Comparison of ENCODE assay signal across 17 mouse cellular contexts in the genomic region with DNA sequence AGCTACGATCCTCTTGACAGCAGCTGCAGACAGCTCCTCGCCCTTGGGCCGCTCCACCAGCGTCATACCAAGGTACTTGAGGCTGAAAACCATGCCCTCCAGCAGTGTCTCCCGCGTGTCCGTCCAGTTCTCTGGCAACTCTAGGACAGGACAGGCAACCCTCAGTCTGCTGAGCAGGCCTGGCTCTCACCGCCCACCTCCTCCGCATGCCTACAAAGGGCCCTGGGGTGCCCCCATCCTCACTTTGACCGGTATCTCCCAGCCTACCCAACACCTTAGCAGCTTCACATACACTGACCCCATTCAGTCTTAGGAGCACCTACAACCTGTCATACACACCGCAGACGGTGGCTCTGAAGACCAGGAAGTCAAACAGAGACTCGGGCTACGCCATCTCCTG. TPM values are rescaled to one million over a fixed set of nuclear protein-coding genes. Genes with fewer than 3 reads are reported as not detected.
DNase-seq lines count a peak whose midpoint lies in the region; ATAC-seq and TF ChIP-seq lines count a peak whose summit lies in the region.
"Had no signal": no experiment of that assay in that cellular context is flagged by ENCODE, and none has a peak within 500 bp of the region (broad histone marks: within the 10 kb centered on the region; RNA-seq: fewer than 3 reads in every experiment).

No protein-coding gene starts in this region.

- H3K27me3 ChIP-seq in kidney, embryonic 15.5 days, result no peaks in the 10 kb centered on the region
- H3K27me3 ChIP-seq in liver, postnatal 0 days (ENCODE audit: insufficient read depth, low read length), result no peaks in the 10 kb centered on the region
- no peaks in the 10 kb centered on the region for H3K27me3 ChIP-seq in forebrain, embryonic 14.5 days (replicated peaks; ENCODE audit: control insufficient read depth, insufficient read depth, low read length)
- H3K27me3 ChIP-seq: forebrain, embryonic 13.5 days; hindbrain, embryonic 15.5 days; intestine, embryonic 15.5 days; limb, embryonic 13.5 days; neural tube, embryonic 15.5 days had no signal

- H3K9me3 ChIP-seq in kidney, embryonic 15.5 days (replicated peaks), result no peaks in the 10 kb centered on the region
- no peaks in the 10 kb centered on the region for H3K9me3 ChIP-seq in liver, postnatal 0 days (ENCODE audit: low read length)
- no peaks in the 10 kb centered on the region for H3K9me3 ChIP-seq in forebrain, embryonic 14.5 days (replicated peaks; ENCODE audit: control insufficient read depth, low read length)
- H3K9me3 ChIP-seq: forebrain, embryonic 13.5 days; hindbrain, embryonic 15.5 days; intestine, embryonic 15.5 days; limb, embryonic 13.5 days; neural tube, embryonic 15.5 days had no signal

- H3K4me3 ChIP-seq in gastrocnemius, adult 2 months, result no peak overlapping the region
- H3K4me3 ChIP-seq in kidney, embryonic 15.5 days (replicated peaks), result no peak overlapping the region
- no peak overlapping the region for H3K4me3 ChIP-seq in liver, postnatal 0 days (ENCODE audit: low read depth, low read length)
- no peak overlapping the region for H3K4me3 ChIP-seq in forebrain, embryonic 14.5 days (ENCODE audit: low read depth, low read length)
- H3K4me3 ChIP-seq: forebrain, embryonic 13.5 days; hindbrain, embryonic 15.5 days; intestine, embryonic 15.5 days; limb, embryonic 13.5 days; neural tube, embryonic 15.5 days had no signal

- no peak for TF ChIP-seq EP300 in liver, postnatal 0 days (IDR thresholded peaks at IDR 0.05; ENCODE audit: low read depth)

- H3K9ac ChIP-seq in kidney, embryonic 15.5 days, result no peak overlapping the region
- H3K9ac ChIP-seq in liver, postnatal 0 days (replicated peaks), result peak overlapping the region; percentile 45
- H3K9ac ChIP-seq in forebrain, embryonic 14.5 days (ENCODE audit: low read length), result no peak overlapping the region
- H3K9ac ChIP-seq: forebrain, embryonic 13.5 days; hindbrain, embryonic 15.5 days; intestine, embryonic 15.5 days; limb, embryonic 13.5 days; neural tube, embryonic 15.5 days had no signal

- peak overlapping the region; percentile 24 for H3K27ac ChIP-seq in gastrocnemius, adult 2 months
- H3K27ac ChIP-seq in kidney, embryonic 15.5 days, result 0 out of 2 replicates have a peak overlapping the region, but pooled peaks have one; percentile 2
- peak overlapping the region; percentile 93 for H3K27ac ChIP-seq in liver, postnatal 0 days (ENCODE audit: low read depth)
- H3K27ac ChIP-seq in forebrain, embryonic 14.5 days (ENCODE audit: low read depth, low read length), result no peak overlapping the region
- H3K27ac ChIP-seq: forebrain, embryonic 13.5 days; hindbrain, embryonic 15.5 days; intestine, embryonic 15.5 days; limb, embryonic 13.5 days; neural tube, embryonic 15.5 days had no signal

- H3K36me3 ChIP-seq in kidney, embryonic 15.5 days, result no peaks in the 10 kb centered on the region
- H3K36me3 ChIP-seq in liver, postnatal 0 days (replicated peaks; ENCODE audit: insufficient read depth, low read length), result peaks cover 18% of the 10 kb centered on the region
- H3K36me3 ChIP-seq in forebrain, embryonic 14.5 days (ENCODE audit: control insufficient read depth, insufficient read depth, low read length), result no peaks in the 10 kb centered on the region
- H3K36me3 ChIP-seq: hindbrain, embryonic 15.5 days; intestine, embryonic 15.5 days; neural tube, embryonic 15.5 days had no signal

- intact Hi-C loops in gastrocnemius, adult 2 months (cut with DNase I), result no loop called here

- peaks cover 83% of the 10 kb centered on the region for H3K4me1 ChIP-seq in kidney, embryonic 15.5 days
- H3K4me1 ChIP-seq in liver, postnatal 0 days (ENCODE audit: insufficient read depth), result peaks cover 97% of the 10 kb centered on the region
- no peaks in the 10 kb centered on the region for H3K4me1 ChIP-seq in forebrain, embryonic 14.5 days (ENCODE audit: control insufficient read depth, insufficient read depth, low read length)

- TF ChIP-seq CTCF in gastrocnemius, adult 2 months (IDR thresholded peaks at IDR 0.05), result no peak
- TF ChIP-seq CTCF in liver, postnatal 0 days (IDR thresholded peaks at IDR 0.05; ENCODE audit: low read depth), result no peak

- DNase-seq in gastrocnemius, adult 2 months, result no peak
- DNase-seq in gastrocnemius, postnatal 25 days, result no peak
- DNase-seq in kidney, adult 8-10 months, result no peak
- no peak for DNase-seq in liver, postnatal 0 days
- no peak for DNase-seq in urinary bladder, postnatal 4 days (ENCODE audit: low spot score in 2 of 2)
- no peak for DNase-seq in forebrain, embryonic 14.5 days (ENCODE audit: low spot score)
- DNase-seq: cerebellum, adult 2 months; cerebellum, postnatal 36 days; thymus, postnatal 14 days had no signal

- H3K4me2 ChIP-seq in kidney, embryonic 15.5 days, result no peak overlapping the region
- H3K4me2 ChIP-seq in liver, postnatal 0 days (ENCODE audit: low read depth, low read length), result peak overlapping the region; percentile 67
- no peak overlapping the region for H3K4me2 ChIP-seq in forebrain, embryonic 14.5 days (ENCODE audit: low read length)
- H3K4me2 ChIP-seq: forebrain, embryonic 13.5 days; hindbrain, embryonic 15.5 days; intestine, embryonic 15.5 days; limb, embryonic 13.5 days; neural tube, embryonic 15.5 days had no signal

- no peak for ATAC-seq in kidney, embryonic 15.5 days (replicated peaks; ENCODE audit: low FRiP score)
- 0 out of 2 replicates have a peak, but pooled peaks have one; percentile 1 for ATAC-seq in erythroid progenitor cell, adult 5-6 weeks (replicated peaks; ENCODE audit: low FRiP score, poor library complexity, severe bottlenecking)
- ATAC-seq in liver, postnatal 0 days, result no peak
- no peak for ATAC-seq in forebrain, embryonic 14.5 days
- ATAC-seq: forebrain, embryonic 13.5 days; midbrain, embryonic 16.5 days had no signal

- WGBS in kidney, embryonic 15.5 days, result 93% methylated on average over 14 of the region's 14 CpGs
- WGBS in liver, postnatal 0 days (ENCODE audit: insufficient replicate concordance), result 84% methylated on average over 14 of the region's 14 CpGs
- WGBS in forebrain, embryonic 14.5 days, result 95% methylated on average over 14 of the region's 14 CpGs

RNA-seq across cellular contexts. Expression of a gene that starts 8.9 kb away (rescaled TPM):
- total RNA-seq in gastrocnemius, adult 2 months (2021), result 1 to 10 TPM; 5.7 to 6.6 TPM
- 1 to 10 TPM; 3.2 to 5.0 TPM for total RNA-seq in gastrocnemius, postnatal 25 days (2021)
- polyA plus RNA-seq in kidney, embryonic 15.5 days (2015; fragmentation: Nextera tagmentation; extraction: Ambion mirVana), result 19.3 and 23.6 TPM in 2 replicates
- 6.5 and 27.7 TPM in 2 replicates for total RNA-seq in erythroid progenitor cell, adult 5-6 weeks (2015; ENCODE audit: low replicate concordance)
- total RNA-seq in erythroid progenitor cell, adult 5-6 weeks (2017; ENCODE audit: low replicate concordance), result 17.3 and 21.3 TPM in 2 replicates
- polyA plus RNA-seq in liver, postnatal 0 days (2015; fragmentation: Nextera tagmentation; extraction: Ambion mirVana), result 14.8 and 15.4 TPM in 2 replicates
- polyA plus RNA-seq in forebrain, embryonic 14.5 days (2014; fragmentation: Nextera tagmentation; extraction: Ambion mirVana), result 1.6 and 1.7 TPM in 2 replicates

RNA-seq across cellular contexts. Expression of a gene that starts 54.8 kb away (rescaled TPM):
- total RNA-seq in gastrocnemius, adult 2 months (2021), result 1 to 10 TPM; 2.9 to 4.2 TPM
- total RNA-seq in gastrocnemius, postnatal 25 days (2021), result 1 to 10 TPM; 4.1 to 5.1 TPM
- polyA plus RNA-seq in kidney, embryonic 15.5 days (2015; fragmentation: Nextera tagmentation; extraction: Ambion mirVana), result 4.3 and 5.1 TPM in 2 replicates
- 2.9 TPM in 2 replicates for total RNA-seq in erythroid progenitor cell, adult 5-6 weeks (2015; ENCODE audit: low replicate concordance)
- total RNA-seq in erythroid progenitor cell, adult 5-6 weeks (2017; ENCODE audit: low replicate concordance), result 1.0 and 1.8 TPM in 2 replicates
- 1.5 and 1.7 TPM in 2 replicates for polyA plus RNA-seq in liver, postnatal 0 days (2015; fragmentation: Nextera tagmentation; extraction: Ambion mirVana)
- 1.5 and 1.9 TPM in 2 replicates for polyA plus RNA-seq in forebrain, embryonic 14.5 days (2014; fragmentation: Nextera tagmentation; extraction: Ambion mirVana)
